Mouse (Mus musculus) small intestine, adult 2 months (tissue): ENCODE data around the gene Dnajb8. TPM values are rescaled to one million over a fixed set of nuclear protein-coding genes. Genes with fewer than 3 reads are reported as not detected.

Experiments used
- H3K27ac ChIP-seq: fragments of 200-500 bp; 2 replicates; pipeline ENCODE4 v1.5.1; 2012; ENCODE audit warnings: low read depth, low read length, control low read depth, inconsistent platforms; ENCODE audit not compliant: insufficient read depth
- H3K27me3 ChIP-seq: fragments of 200-500 bp; 2 replicates; pipeline ENCODE4 v1.6.1; 2012; ENCODE audit warnings: mild to moderate bottlenecking, moderate library complexity, low read length, inconsistent platforms; ENCODE audit not compliant: control insufficient read depth, insufficient read depth
- H3K36me3 ChIP-seq: fragments of 200-500 bp; 2 replicates; pipeline ENCODE4 v1.6.1; 2012; ENCODE audit warnings: mild to moderate bottlenecking, low read length, control low read depth, inconsistent platforms; ENCODE audit not compliant: control insufficient read depth, insufficient read depth
- H3K4me1 ChIP-seq: fragments of 200-500 bp; 2 replicates; pipeline ENCODE4 v1.6.1; 2012; ENCODE audit warnings: low read length, inconsistent platforms, mixed read lengths; ENCODE audit not compliant: control insufficient read depth, insufficient read depth, insufficient read length
- H3K4me3 ChIP-seq: fragments of 200-500 bp; 2 replicates; pipeline ENCODE4 v1.5.1; 2012; ENCODE audit warnings: low read depth, mild to moderate bottlenecking, control low read depth, inconsistent platforms, low read length, moderate library complexity
- CTCF ChIP-seq: fragments of 200-500 bp; IDR thresholded peaks from 2 replicates; pipeline ENCODE4 v1.5.1; 2012; ENCODE audit warnings: low read depth, mild to moderate bottlenecking, control low read depth, inconsistent platforms, low read length, moderate library complexity, mixed read lengths; ENCODE audit not compliant: insufficient replicate concordance, insufficient read length; ENCODE audit errors: extremely low read depth
- POLR2A ChIP-seq: fragments of 200-500 bp; IDR thresholded peaks from 2 replicates; pipeline ENCODE4 v1.6.1; 2012; ENCODE audit warnings: low read depth, mild to moderate bottlenecking, control low read depth, inconsistent platforms, low read length, moderate library complexity
- WGBS: fragments of 180-500 bp; shearing (Covaris S2); methylation state at CpG from one replicate; pipeline ENCODE4 v1.1.7; 2018; 5-methylcytosine and 5-hydroxymethylcytosine counted together
- polyA plus RNA-seq: library from polyadenylated mRNA; depleted of rRNA; stranded (reverse); fragments of >200 nt; gene quantifications from 2 replicates; pipeline ENCODE4 v1.2.3, GENCODE M21; 2012; rRNA removed

The Dnajb8 gene
- polyA plus RNA-seq: not detected in 2 replicates

DNA sequence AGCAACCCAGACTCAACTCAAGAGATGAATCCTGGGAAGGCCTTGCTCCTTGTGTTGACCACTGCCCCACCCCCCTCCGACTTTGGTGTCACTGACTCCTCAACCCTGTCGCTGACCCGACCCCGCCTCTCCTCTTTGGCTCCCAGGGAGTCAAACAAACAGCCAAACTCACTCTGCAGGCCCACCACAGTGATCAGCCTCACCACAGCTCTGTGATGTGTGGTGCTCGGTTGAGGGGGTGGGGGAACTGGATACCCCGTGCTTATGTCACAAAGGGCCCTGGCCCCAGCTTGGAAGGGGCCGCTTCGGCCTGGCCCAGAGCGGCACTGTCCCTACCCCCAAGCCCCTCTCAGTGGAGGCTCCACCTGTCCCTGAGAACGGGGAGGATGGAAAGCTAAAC lies at the start of gene Dnajb8:
TSS of gene Dnajb8 (plus strand) at position 301 of the 400 bp plus-strand sequence.
- no peaks in the 10 kb centered on the region for H3K36me3 ChIP-seq
- WGBS: 55% methylated on average over 10 of the region's 10 CpGs
- TF ChIP-seq CTCF (no peak), POLR2A (no peak)
- H3K4me1 ChIP-seq: no peaks in the 10 kb centered on the region
- H3K4me3 ChIP-seq: no peak within 1 kb of the TSS
- H3K27me3 ChIP-seq: no peaks in the 10 kb centered on the region
- no peak within 1 kb of the TSS for H3K27ac ChIP-seq

DNA sequence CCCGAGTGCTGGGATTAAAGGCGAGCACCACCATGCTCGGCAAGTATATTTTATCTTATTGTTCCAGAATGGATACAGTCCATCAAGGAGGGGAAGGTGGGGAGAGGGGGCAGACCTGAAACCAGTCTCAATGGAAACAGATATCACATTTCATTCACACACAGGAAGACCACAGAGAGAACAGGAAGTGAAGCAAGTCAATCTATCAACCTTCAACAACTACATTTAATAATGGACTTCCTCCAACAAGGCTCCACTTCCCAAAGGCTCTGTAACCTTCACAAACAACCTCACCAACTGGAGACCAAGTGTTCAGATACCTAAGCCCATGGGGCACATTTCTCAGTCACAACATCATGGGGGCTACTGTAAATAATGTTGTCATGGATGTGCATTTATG lies 47.9 kb upstream of the Dnajb8 start:
- no peaks in the 10 kb centered on the region for H3K36me3 ChIP-seq
- H3K4me1 ChIP-seq: no peaks in the 10 kb centered on the region
- H3K27me3 ChIP-seq: no peaks in the 10 kb centered on the region
- TF ChIP-seq POLR2A: no peak
- TF ChIP-seq CTCF: no peak
- no peak overlapping the region for H3K4me3 ChIP-seq
- no peak overlapping the region for H3K27ac ChIP-seq
- 84% methylated on average over 3 of the region's 3 CpGs for WGBS

DNA sequence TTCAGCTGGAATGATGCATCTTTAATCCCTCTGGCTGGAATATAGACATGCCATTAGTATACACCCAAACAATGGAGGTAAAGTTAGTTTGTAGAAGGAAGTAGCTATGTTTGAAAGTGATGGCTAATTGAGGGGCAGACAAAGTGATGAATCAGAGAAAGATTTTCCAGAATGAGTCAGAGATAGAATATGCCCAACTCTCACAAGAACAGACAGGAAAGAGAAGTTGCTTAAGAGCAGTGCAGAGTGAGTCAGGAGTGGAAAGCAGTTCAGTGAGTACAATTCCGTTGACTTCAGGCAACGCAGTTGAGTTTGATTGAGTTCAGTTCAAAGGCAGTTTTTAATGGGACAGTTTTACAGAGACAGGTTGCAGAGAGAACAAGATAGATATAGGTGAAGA lies 47.4 kb upstream of the Dnajb8 start:
- Histone ChIP-seq H3K36me3 (no peaks in the 10 kb centered on the region), H3K4me1 (no peaks in the 10 kb centered on the region), H3K4me3 (no peak overlapping the region), H3K27me3 (no peaks in the 10 kb centered on the region), H3K27ac (no peak overlapping the region)
- TF ChIP-seq POLR2A: no peak
- TF ChIP-seq CTCF: no peak
- WGBS: 95% methylated on average over 2 of the region's 2 CpGs

DNA sequence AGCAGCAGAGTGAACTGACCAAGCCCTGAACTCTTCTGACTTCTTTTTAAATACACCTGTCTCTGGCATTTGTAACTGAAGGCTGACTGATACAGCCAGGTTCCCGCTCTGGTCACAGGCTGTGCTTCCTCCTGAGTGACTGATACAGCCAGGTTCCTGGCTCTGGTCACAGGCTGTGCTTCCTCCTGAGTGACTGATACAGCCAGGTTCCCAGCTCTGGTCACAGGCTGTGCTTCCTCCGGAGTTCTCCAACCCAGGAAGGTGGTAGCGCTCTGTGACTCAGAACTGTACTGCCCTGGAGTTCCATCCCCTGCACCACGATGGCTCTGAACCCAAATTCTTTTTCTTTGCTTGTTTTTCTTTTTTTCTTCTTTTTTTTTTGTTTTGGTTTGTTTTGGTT lies 37.4 kb upstream of the Dnajb8 start:
- peaks cover 12% of the 10 kb centered on the region; the same call in 1 of the 2 replicates for H3K27me3 ChIP-seq
- WGBS: 56% methylated on average over 4 of the region's 4 CpGs
- no peak overlapping the region for H3K27ac ChIP-seq
- H3K4me1 ChIP-seq: peaks cover under 1% of the 10 kb centered on the region; the same call in 1 of the 2 replicates
- TF ChIP-seq CTCF (no peak), POLR2A (no peak)
- no peak overlapping the region for H3K4me3 ChIP-seq
- H3K36me3 ChIP-seq: no peaks in the 10 kb centered on the region

DNA sequence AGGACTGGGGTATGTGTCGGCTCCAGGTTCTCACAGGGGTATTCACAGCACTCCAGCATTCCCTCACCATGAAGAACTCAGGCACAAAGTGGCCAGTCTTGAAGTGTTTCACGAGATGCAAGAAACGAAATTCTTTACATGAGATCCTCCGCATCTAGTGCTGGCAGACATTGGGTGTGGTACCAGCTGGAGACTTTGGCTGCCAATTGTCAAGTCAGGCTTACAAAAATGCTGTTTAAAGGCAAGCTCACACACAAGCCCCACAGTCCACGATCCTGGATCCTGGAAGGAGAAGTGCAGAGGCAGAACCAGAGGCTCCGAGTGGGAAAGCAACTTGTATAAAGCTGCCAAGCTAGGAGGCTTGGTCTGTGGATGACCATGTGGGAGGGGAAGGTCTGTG lies 33.9 kb upstream of the Dnajb8 start:
- H3K36me3 ChIP-seq: no peaks in the 10 kb centered on the region
- peaks cover 7% of the 10 kb centered on the region; the same call in 1 of the 2 replicates for H3K4me1 ChIP-seq
- TF ChIP-seq POLR2A: no peak
- TF ChIP-seq CTCF: no peak
- peaks cover 38% of the 10 kb centered on the region for H3K27me3 ChIP-seq
- H3K27ac ChIP-seq: no peak overlapping the region
- no peak overlapping the region for H3K4me3 ChIP-seq
- WGBS: 78% methylated on average over 6 of the region's 6 CpGs

DNA sequence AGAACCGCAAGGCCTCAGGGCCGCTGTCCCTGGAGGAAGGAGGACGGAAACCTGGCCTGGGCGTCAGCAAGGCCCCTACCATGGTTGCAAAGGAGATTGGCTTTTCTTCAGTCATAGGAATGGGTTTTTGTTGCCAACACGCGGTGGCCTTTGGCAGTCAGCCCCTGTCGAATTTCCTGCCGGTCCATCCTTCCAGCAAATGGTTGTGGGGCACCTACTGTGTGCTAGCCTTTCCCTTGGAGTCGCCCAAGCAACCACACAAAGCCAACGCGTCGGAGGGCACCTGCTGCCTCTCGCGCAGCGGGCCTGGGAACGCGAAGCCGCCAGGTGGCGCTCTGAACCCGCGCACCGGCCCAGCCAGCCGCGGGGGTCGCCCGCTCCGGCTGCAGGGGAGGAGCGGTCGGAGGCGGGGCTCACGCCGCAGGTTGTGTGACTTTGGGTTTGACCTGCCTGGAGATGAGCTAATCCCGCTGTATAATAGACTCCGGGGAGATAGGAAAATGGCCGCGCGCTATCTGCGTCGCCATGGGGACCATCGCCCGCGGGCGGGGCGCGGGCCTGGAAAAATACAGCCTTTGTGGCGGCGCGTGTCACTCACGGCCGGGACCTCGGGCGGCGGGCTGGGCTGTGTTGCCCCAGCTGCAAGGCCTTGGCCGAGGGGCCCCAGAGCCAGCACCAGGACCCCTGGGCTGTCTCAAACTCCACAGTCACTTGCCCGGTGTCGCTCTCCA lies 32.6 kb upstream of the Dnajb8 start:
- Histone ChIP-seq H3K36me3 (no peaks in the 10 kb centered on the region), H3K27ac (no peak overlapping the region), H3K27me3 (peaks cover 51% of the 10 kb centered on the region), H3K4me1 (peaks cover 16% of the 10 kb centered on the region; the same call in 1 of the 2 replicates), H3K4me3 (peak overlapping the region; percentile 72)
- WGBS: 2% methylated on average over 56 of the region's 56 CpGs
- peak; percentile 82 for TF ChIP-seq CTCF
- peak; percentile 23; the same call in 1 of the 2 replicates for TF ChIP-seq POLR2A

DNA sequence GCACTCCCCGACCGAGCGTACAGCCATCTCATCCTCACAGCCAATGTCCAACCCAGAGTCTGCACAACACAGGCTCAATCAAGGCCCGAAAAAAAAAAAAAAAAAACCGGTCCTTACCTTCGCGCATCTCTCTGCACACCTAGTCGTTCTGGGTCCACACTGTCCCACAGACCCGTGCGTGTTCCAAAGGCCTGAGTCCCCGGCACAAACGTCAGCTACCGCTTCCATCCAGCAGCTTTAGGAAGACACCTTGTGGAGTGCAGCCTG lies 32.1 kb upstream of the Dnajb8 start:
- H3K27me3 ChIP-seq: peaks cover 56% of the 10 kb centered on the region
- 8% methylated on average over 13 of the region's 13 CpGs for whole genome bisulfite sequencing
- H3K27ac ChIP-seq: no peak overlapping the region
- peaks cover 16% of the 10 kb centered on the region; the same call in 1 of the 2 replicates for H3K4me1 ChIP-seq
- no peaks in the 10 kb centered on the region for H3K36me3 ChIP-seq
- H3K4me3 ChIP-seq: peak overlapping the region; percentile 72
- TF ChIP-seq POLR2A: no peak
- TF ChIP-seq CTCF: no peak
